Mouse (Mus musculus) stomach, postnatal 0 days (tissue): Measurements from ENCODE around the gene Naa40.

ENCODE experiments used
- CTCF ChIP-seq: IDR thresholded peaks from 2 replicates; pipeline ENCODE4 v1.5.1; 2016; ENCODE audit warnings: antibody characterized with exemption, low read depth, mild to moderate bottlenecking, moderate library complexity
- EP300 ChIP-seq: optimal IDR thresholded peaks from 2 replicates; pipeline ENCODE3; 2016; ENCODE audit warnings: antibody characterized with exemption

DNA sequence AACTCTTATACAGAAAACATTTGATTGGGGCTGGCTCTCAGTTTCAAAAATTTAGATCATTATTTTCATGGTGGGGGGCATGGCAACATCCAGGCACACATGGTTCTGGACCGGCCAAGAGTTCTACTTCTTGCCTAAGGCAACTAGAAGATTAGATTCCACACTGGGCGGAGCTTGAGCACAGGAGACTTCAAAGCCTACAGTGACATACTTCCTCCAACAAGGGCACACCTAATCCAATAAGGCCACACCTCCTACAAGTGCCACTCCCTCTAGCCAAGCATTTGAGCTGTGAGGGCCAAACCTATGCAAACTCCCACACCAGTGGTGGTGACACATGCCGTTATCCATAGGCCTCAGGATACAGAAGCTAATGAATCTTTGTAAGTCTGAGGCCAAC, 5.0 kb upstream of the Naa40 start:
- no peak for TF ChIP-seq CTCF
- TF ChIP-seq EP300: no peak
